Mouse (Mus musculus) testis, adult 2 months (tissue): Measurements from ENCODE around the gene Grin3b. TPM values are rescaled to one million over a fixed set of nuclear protein-coding genes. Genes with fewer than 3 reads are reported as not detected.

Experiments used
- H3K27ac ChIP-seq: fragments of 200-500 bp; 2 replicates; pipeline ENCODE4 v1.5.1; 2012; ENCODE audit warnings: low read depth, low read length; ENCODE audit not compliant: control insufficient read depth, insufficient read depth
- H3K27me3 ChIP-seq: fragments of 200-500 bp; 2 replicates; pipeline ENCODE4 v1.6.1; 2012; ENCODE audit warnings: mild to moderate bottlenecking, low read length, moderate library complexity; ENCODE audit not compliant: control insufficient read depth, insufficient read depth
- H3K36me3 ChIP-seq: fragments of 200-500 bp; 2 replicates; pipeline ENCODE4 v1.6.1; 2012; ENCODE audit warnings: mild to moderate bottlenecking, low read length; ENCODE audit not compliant: control insufficient read depth, insufficient read depth
- H3K4me1 ChIP-seq: fragments of 200-500 bp; 2 replicates; pipeline ENCODE4 v1.6.1; 2012; ENCODE audit warnings: low read length; ENCODE audit not compliant: control insufficient read depth, insufficient read depth
- H3K4me3 ChIP-seq: fragments of 200-500 bp; 2 replicates; pipeline ENCODE4 v1.5.1; 2012; ENCODE audit warnings: low read depth, mild to moderate bottlenecking, low read length, moderate library complexity, mixed read lengths; ENCODE audit not compliant: control insufficient read depth
- CTCF ChIP-seq: fragments of 200-500 bp; IDR thresholded peaks from 2 replicates; pipeline ENCODE4 v1.5.1; 2012; ENCODE audit warnings: low read depth, mild to moderate bottlenecking, inconsistent platforms, low read length, moderate library complexity; ENCODE audit not compliant: control insufficient read depth, insufficient read depth, insufficient replicate concordance
- POLR2A ChIP-seq: fragments of 200-500 bp; IDR thresholded peaks from 2 replicates; pipeline ENCODE4 v1.6.1; 2012; ENCODE audit warnings: low read depth, mild to moderate bottlenecking, inconsistent platforms, low read length, moderate library complexity; ENCODE audit not compliant: control insufficient read depth
- polyA plus RNA-seq: library from polyadenylated mRNA; depleted of rRNA; stranded (reverse); fragments of >200 nt; gene quantifications from 2 replicates; pipeline ENCODE4 v1.2.3, GENCODE M21; 2012; rRNA removed

Grin3b gene
- polyA plus RNA-seq, 1 experiment = 17.4 TPM

DNA sequence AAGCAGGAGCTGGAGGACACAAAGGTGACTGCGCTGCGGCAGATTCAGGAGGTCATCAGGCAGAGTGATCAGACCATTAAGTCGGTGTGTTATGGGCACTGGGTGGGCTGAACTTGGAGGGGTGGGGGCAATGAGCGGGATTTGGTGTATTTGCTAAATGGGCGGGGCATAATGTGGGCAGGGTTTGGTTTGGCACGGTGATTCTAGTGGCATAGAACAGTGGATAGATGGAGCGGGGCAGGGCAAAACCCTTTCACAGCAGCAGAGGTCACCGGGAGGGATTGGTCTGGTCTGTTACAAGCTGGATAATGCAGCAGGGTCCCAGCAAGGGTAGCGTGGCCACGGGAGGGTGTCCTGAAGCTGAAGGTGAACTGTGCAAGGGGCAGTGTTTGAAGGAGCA, 54.9 kb downstream of the Grin3b start:
- H3K36me3 ChIP-seq = no peaks in the 10 kb centered on the region
- no peak overlapping the region for H3K27ac ChIP-seq
- no peaks in the 10 kb centered on the region for H3K27me3 ChIP-seq
- peaks cover 19% of the 10 kb centered on the region for H3K4me1 ChIP-seq
- H3K4me3 ChIP-seq = no peak overlapping the region
- TF ChIP-seq CTCF (no peak), POLR2A (no peak)

- no peaks in the 10 kb centered on the region for H3K36me3 ChIP-seq
- TF ChIP-seq CTCF (no peak), POLR2A (no peak)
These were observed 55.4 kb downstream of the Grin3b start for GRCm38 (mm10) chr10:80025889-80026288.

More at GRCm38 (mm10) chr10:80025889-80026288, 55.4 kb downstream of the Grin3b start:
- H3K4me3 ChIP-seq = peak overlapping the region; percentile 37
- H3K27ac ChIP-seq = no peak overlapping the region
- H3K4me1 ChIP-seq = peaks cover 18% of the 10 kb centered on the region
- no peaks in the 10 kb centered on the region for H3K27me3 ChIP-seq

Other genes with a start within 250 kb of the Grin3b start
- gene Polrmt, start 224.1 kb upstream of the Grin3b start, polyA plus RNA-seq = 30.6 and 32.5 TPM in 2 replicates
- gene Fgf22, start 215.6 kb upstream of the Grin3b start, polyA plus RNA-seq = 0.28 and 0.53 TPM in 2 replicates
- gene Rnf126, start 203.8 kb upstream of the Grin3b start, polyA plus RNA-seq = 989 and 1,153 TPM in 2 replicates
- gene Fstl3, start 193.4 kb upstream of the Grin3b start, polyA plus RNA-seq = 13.8 and 16.1 TPM in 2 replicates
- 0.11 TPM in 1 of 2 replicates, not detected in the other for gene Prss57, start 179.8 kb upstream of the Grin3b start, polyA plus RNA-seq
- gene Palm, start 177.1 kb upstream of the Grin3b start, polyA plus RNA-seq = 8.1 and 9.1 TPM in 2 replicates
- gene Misp, start 149.7 kb upstream of the Grin3b start, polyA plus RNA-seq = 0.27 and 0.36 TPM in 2 replicates
- gene Ptbp1, start 116.3 kb upstream of the Grin3b start, polyA plus RNA-seq = 125 and 126 TPM in 2 replicates
- gene Prtn3, start 96.2 kb upstream of the Grin3b start, polyA plus RNA-seq = 0.72 and 0.90 TPM in 2 replicates
- 1.6 and 2.7 TPM in 2 replicates for gene Plppr3, start 96.1 kb upstream of the Grin3b start, polyA plus RNA-seq
- gene Elane, start 84.5 kb upstream of the Grin3b start, polyA plus RNA-seq = 0.11 and 0.22 TPM in 2 replicates
- 18.0 and 33.8 TPM in 2 replicates for gene Cfd, start 79.9 kb upstream of the Grin3b start, polyA plus RNA-seq
- 163 and 181 TPM in 2 replicates for gene Med16, start 61.8 kb upstream of the Grin3b start, polyA plus RNA-seq
- not detected in 2 replicates for gene Gm26602, start 59.9 kb upstream of the Grin3b start, polyA plus RNA-seq
- gene Kiss1r, start 53.7 kb upstream of the Grin3b start, polyA plus RNA-seq = 0.75 and 0.99 TPM in 2 replicates
- 15.0 and 15.2 TPM in 2 replicates for gene R3hdm4, start 49.5 kb upstream of the Grin3b start, polyA plus RNA-seq
- 59.5 and 65.0 TPM in 2 replicates for gene Arid3a, start 43.7 kb upstream of the Grin3b start, polyA plus RNA-seq
- 33.9 and 36.5 TPM in 2 replicates for gene Wdr18, start 10.6 kb upstream of the Grin3b start, polyA plus RNA-seq
- 202 and 209 TPM in 2 replicates for gene Tmem259, start 13.6 kb downstream of the Grin3b start, polyA plus RNA-seq
- 4.4 and 6.8 TPM in 2 replicates for gene Cnn2, start 17.9 kb downstream of the Grin3b start, polyA plus RNA-seq
- gene Abca7, start 25.8 kb downstream of the Grin3b start, polyA plus RNA-seq = 2.2 and 2.3 TPM in 2 replicates
- gene Arhgap45, start 45.9 kb downstream of the Grin3b start, polyA plus RNA-seq = 2.1 and 3.4 TPM in 2 replicates
- gene Polr2e, start 69.1 kb downstream of the Grin3b start, polyA plus RNA-seq = 104 and 113 TPM in 2 replicates
- 3,516 and 3,720 TPM in 2 replicates for gene Gpx4, start 76.5 kb downstream of the Grin3b start, polyA plus RNA-seq
- 13.9 and 14.0 TPM in 2 replicates for gene Sbno2, start 134.9 kb downstream of the Grin3b start, polyA plus RNA-seq
- 215 and 222 TPM in 2 replicates for gene Stk11, start 145.1 kb downstream of the Grin3b start, polyA plus RNA-seq
- gene Atp5d, start 167.9 kb downstream of the Grin3b start, polyA plus RNA-seq = 241 and 347 TPM in 2 replicates
- gene Cbarp, start 170.1 kb downstream of the Grin3b start, polyA plus RNA-seq = 3.8 and 5.1 TPM in 2 replicates
- 70.1 and 79.2 TPM in 2 replicates for gene Midn, start 177.6 kb downstream of the Grin3b start, polyA plus RNA-seq
- gene Cirbp, start 195.3 kb downstream of the Grin3b start, polyA plus RNA-seq = 105 and 127 TPM in 2 replicates
- gene 1600002K03Rik, start 202.2 kb downstream of the Grin3b start, polyA plus RNA-seq = 7.4 and 7.9 TPM in 2 replicates
- 1.1 and 1.4 TPM in 2 replicates for gene Efna2, start 208.8 kb downstream of the Grin3b start, polyA plus RNA-seq